Mouse (Mus musculus): ENCODE data around the gene Ly6c2. TPM values are rescaled to one million over a fixed set of nuclear protein-coding genes. Genes with fewer than 3 reads are reported as not detected.
"Not testable (repeated sequence)": the region's sequence is repeated elsewhere in the genome, so short reads cannot be mapped to it uniquely, and the experiment has no call there.

Ly6c2 gene
- polyA plus RNA-seq, 1 experiment, result not detected

DNA sequence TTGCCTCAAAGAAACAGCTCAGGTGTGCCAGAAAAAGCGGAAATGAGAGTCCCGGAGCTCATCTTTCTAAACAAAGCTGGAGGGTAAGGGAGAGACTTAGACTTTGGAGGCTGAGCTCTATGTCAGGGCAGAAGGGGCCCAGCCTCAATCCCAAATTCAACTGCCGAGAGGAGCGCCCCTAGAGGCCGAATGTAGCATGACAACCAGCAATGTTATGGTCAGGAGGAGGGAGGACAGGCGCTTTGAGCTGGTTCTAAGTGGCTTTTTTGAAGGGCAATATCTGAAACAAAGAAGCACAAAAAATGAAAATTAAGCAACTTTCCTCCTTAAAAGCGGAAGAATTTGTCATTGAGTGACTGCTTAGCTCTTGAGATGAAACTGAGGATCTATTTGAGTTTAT lies 7.0 kb upstream of the Ly6c2 start:
- H3K4me1 ChIP-seq (ENCODE audit: control insufficient read depth, insufficient read depth, low read length); H3K27ac ChIP-seq (ENCODE audit: insufficient read depth, low read depth, low read length); H3K4me3 ChIP-seq (ENCODE audit: insufficient read depth, low read length): not testable (repeated sequence)
- peak; percentile 37; the same call in 1 of the 2 replicates for TF ChIP-seq CTCF (IDR thresholded peaks at IDR 0.05; ENCODE audit: low read depth, low read length)

GRCm38 (mm10) chr15:75117481-75117880 lies 5.7 kb upstream of the Ly6c2 start:
- not testable (repeated sequence) for H3K4me3 ChIP-seq (ENCODE audit: insufficient read depth, low read length); H3K27ac ChIP-seq (ENCODE audit: insufficient read depth, low read depth, low read length); H3K4me1 ChIP-seq (ENCODE audit: control insufficient read depth, insufficient read depth, low read length)

DNA sequence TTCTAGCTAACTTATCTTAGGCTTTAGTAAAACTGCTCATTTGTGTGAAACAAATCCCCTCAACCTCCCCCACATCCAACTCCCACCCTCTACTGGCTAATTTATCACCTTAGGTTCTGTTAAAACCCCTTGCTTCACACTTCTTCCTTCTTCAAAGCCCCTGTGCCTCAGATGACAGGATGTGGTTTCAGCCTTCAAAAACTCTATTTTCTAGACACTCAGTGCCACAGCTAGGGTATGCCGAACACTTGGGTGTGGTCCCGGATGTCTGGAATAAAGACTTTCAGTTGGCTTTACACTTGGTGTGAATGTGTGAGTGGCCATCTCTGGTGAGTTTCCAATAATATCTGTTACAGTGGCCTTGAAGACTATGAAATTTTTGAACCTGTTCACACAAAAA lies 4.8 kb upstream of the Ly6c2 start:
- no peak for TF ChIP-seq CTCF (IDR thresholded peaks at IDR 0.05; ENCODE audit: low read depth, low read length)
- no peak for TF ChIP-seq POLR2A (IDR thresholded peaks at IDR 0.05; ENCODE audit: borderline replicate concordance, low read depth, low read length)
- Histone ChIP-seq H3K27ac (ENCODE audit: insufficient read depth, low read depth, low read length) (no peak overlapping the region), H3K4me1 (ENCODE audit: control insufficient read depth, insufficient read depth, low read length) (peaks cover 2% of the 10 kb centered on the region; the same call in 1 of the 2 replicates), H3K4me3 (ENCODE audit: insufficient read depth, low read length) (no peak overlapping the region)

DNA sequence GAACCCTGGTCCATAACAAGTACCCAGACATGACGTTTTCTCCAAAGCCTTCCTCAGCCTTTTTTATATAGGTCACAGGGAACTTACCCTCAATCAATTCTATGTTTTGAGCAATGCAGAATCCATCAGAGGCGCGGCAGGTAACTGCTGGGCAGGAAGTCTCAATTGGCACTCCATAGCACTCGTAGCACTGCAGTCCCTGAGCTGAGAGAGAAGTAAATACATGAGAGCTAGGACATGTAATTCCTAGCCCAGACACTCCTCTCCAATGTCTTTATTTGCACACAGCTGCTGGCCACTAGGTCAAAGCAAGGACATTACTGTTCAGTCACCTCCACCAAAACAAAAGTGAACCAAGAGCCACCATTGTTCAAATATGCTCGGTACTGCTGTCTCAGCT lies 1.3 kb downstream of the Ly6c2 start:
- not testable (repeated sequence) for H3K4me3 ChIP-seq (ENCODE audit: insufficient read depth, low read length); H3K4me1 ChIP-seq (ENCODE audit: control insufficient read depth, insufficient read depth, low read length); H3K27ac ChIP-seq (ENCODE audit: insufficient read depth, low read depth, low read length)

GRCm38 (mm10) chr15:75099261-75099660 lies 12.5 kb downstream of the Ly6c2 start:
- Histone ChIP-seq H3K4me3 (ENCODE audit: insufficient read depth, low read length) (no peak overlapping the region), H3K27ac (ENCODE audit: insufficient read depth, low read depth, low read length) (no peak overlapping the region), H3K4me1 (ENCODE audit: control insufficient read depth, insufficient read depth, low read length) (no peaks in the 10 kb centered on the region)
- TF ChIP-seq CTCF (IDR thresholded peaks at IDR 0.05; ENCODE audit: low read depth, low read length), result no peak
- TF ChIP-seq POLR2A (IDR thresholded peaks at IDR 0.05; ENCODE audit: borderline replicate concordance, low read depth, low read length), result no peak

GRCm38 (mm10) chr15:75088041-75088440 lies 23.7 kb downstream of the Ly6c2 start:
- H3K4me1 ChIP-seq (ENCODE audit: control insufficient read depth, insufficient read depth, low read length); H3K27ac ChIP-seq (ENCODE audit: insufficient read depth, low read depth, low read length); H3K4me3 ChIP-seq (ENCODE audit: insufficient read depth, low read length): not testable (repeated sequence)

- H3K4me1 ChIP-seq (ENCODE audit: control insufficient read depth, insufficient read depth, low read length), result no peaks in the 10 kb centered on the region
- no peak overlapping the region for H3K4me3 ChIP-seq (ENCODE audit: insufficient read depth, low read length)
- TF ChIP-seq POLR2A (IDR thresholded peaks at IDR 0.05; ENCODE audit: borderline replicate concordance, low read depth, low read length), result no peak
- no peak for TF ChIP-seq CTCF (IDR thresholded peaks at IDR 0.05; ENCODE audit: low read depth, low read length)
Observed at GRCm38 (mm10) chr15:75069965-75070364, 41.8 kb downstream of the Ly6c2 start.

GRCm38 (mm10) chr15:75062030-75062574 lies 49.7 kb downstream of the Ly6c2 start:
- H3K27ac ChIP-seq (ENCODE audit: insufficient read depth, low read depth, low read length); H3K4me3 ChIP-seq (ENCODE audit: insufficient read depth, low read length): not testable (repeated sequence)
- H3K4me1 ChIP-seq (ENCODE audit: control insufficient read depth, insufficient read depth, low read length), result peaks cover 11% of the 10 kb centered on the region

More at GRCm38 (mm10) chr15:75069965-75070364, 41.8 kb downstream of the Ly6c2 start:
- H3K27ac ChIP-seq (ENCODE audit: insufficient read depth, low read depth, low read length), result no peak overlapping the region

GRCm38 (mm10) chr15:75060505-75060904 lies 51.3 kb downstream of the Ly6c2 start:
- no peak overlapping the region for H3K27ac ChIP-seq (ENCODE audit: insufficient read depth, low read depth, low read length)
- no peak for TF ChIP-seq POLR2A (IDR thresholded peaks at IDR 0.05; ENCODE audit: borderline replicate concordance, low read depth, low read length)
- TF ChIP-seq CTCF (IDR thresholded peaks at IDR 0.05; ENCODE audit: low read depth, low read length), result peak; percentile 34; the same call in 1 of the 2 replicates
- peaks cover 11% of the 10 kb centered on the region for H3K4me1 ChIP-seq (ENCODE audit: control insufficient read depth, insufficient read depth, low read length)
- no peak overlapping the region for H3K4me3 ChIP-seq (ENCODE audit: insufficient read depth, low read length)

Other genes with a start within 250 kb of the Ly6c2 start
- 0.39 and 0.49 TPM in 2 replicates for gene 2010109I03Rik, start 214.9 kb downstream of the Ly6c2 start, polyA plus RNA-seq (2012; ENCODE audit: insufficient read depth, insufficient read length, missing spikeins)
- 2.0 and 2.9 TPM in 2 replicates for gene Ly6i, start 128.5 kb downstream of the Ly6c2 start, polyA plus RNA-seq (2012; ENCODE audit: insufficient read depth, insufficient read length, missing spikeins)
- 227 and 262 TPM in 2 replicates for gene Ly6a, start 113.9 kb downstream of the Ly6c2 start, polyA plus RNA-seq (2012; ENCODE audit: insufficient read depth, insufficient read length, missing spikeins)
- 2.8 TPM in 1 of 2 replicates, not detected in the other for gene Ly6c1, start 63.1 kb downstream of the Ly6c2 start, polyA plus RNA-seq (2012; ENCODE audit: insufficient read depth, insufficient read length, missing spikeins)
- gene Ly6g, start 43.3 kb upstream of the Ly6c2 start, polyA plus RNA-seq (2012; ENCODE audit: insufficient read depth, insufficient read length, missing spikeins), result not detected in 2 replicates
- not detected in 2 replicates for gene BC025446, start 104.4 kb upstream of the Ly6c2 start, polyA plus RNA-seq (2012; ENCODE audit: insufficient read depth, insufficient read length, missing spikeins)
- gene Ly6f, start 156.5 kb upstream of the Ly6c2 start, polyA plus RNA-seq (2012; ENCODE audit: insufficient read depth, insufficient read length, missing spikeins), result not detected in 2 replicates